Mouse (Mus musculus): ENCODE measurements around the gene Cnnm2.

GRCm38 (mm10) chr19:46899871-46900270 lies 138.5 kb downstream of the Cnnm2 start:
- TF ChIP-seq CTCF (IDR thresholded peaks at IDR 0.05; ENCODE audit: low read depth, low read length) (no peak), GATA1 (IDR thresholded peaks at IDR 0.05; ENCODE audit: borderline replicate concordance, low read length) (no peak), TAL1 (conservative IDR thresholded peaks at IDR 0.05; ENCODE audit: low read depth, low read length) (no peak), POLR2AphosphoS5 (IDR thresholded peaks at IDR 0.05; ENCODE audit: insufficient replicate concordance, low read depth, low read length) (no peak)
